8 mouse cellular contexts compared by ENCODE assay signal in genomic region chr11:61577991-61578390, GRCm38 (mm10). TPM values are rescaled to one million over a fixed set of nuclear protein-coding genes. Genes with fewer than 3 reads are reported as not detected.
DNase-seq lines count a peak whose midpoint lies in the region; ATAC-seq and TF ChIP-seq lines count a peak whose summit lies in the region.

No protein-coding gene starts in this region.

- no peak for TF ChIP-seq EP300 in lung, postnatal 0 days (IDR thresholded peaks at IDR 0.05)

- no peak for ATAC-seq in lung, postnatal 0 days
- no peak for ATAC-seq in liver, embryonic 13.5 days (ENCODE audit: low read depth)
- ATAC-seq in activated CD4-positive, CD25-positive, alpha-beta regulatory T cell, adult 4 months: no peak

- DNase-seq in cerebellum, adult 2 months: no peak
- no peak for DNase-seq in cerebellum, adult 11-12 months
- no peak for DNase-seq in lung, postnatal 0 days (ENCODE audit: low spot score)
- DNase-seq in lung, postnatal 36 days: no peak
- no peak for DNase-seq in liver, embryonic 13.5 days
- DNase-seq in spleen, postnatal 10 days (ENCODE audit: low spot score in 2 of 2): no peak
- no peak for DNase-seq in cerebellum, postnatal 10 days

- H3K27ac ChIP-seq in cerebellum, adult 2 months (ENCODE audit: insufficient read depth, low read length): no peak overlapping the region; the same call in 1 of the 2 replicates
- H3K27ac ChIP-seq in lung, postnatal 0 days (ENCODE audit: low read length): peak overlapping the region; percentile 96; the same call in 1 of the 2 replicates
- H3K27ac ChIP-seq in liver, embryonic 13.5 days: no peak overlapping the region

- TF ChIP-seq CTCF in cerebellum, adult 2 months (IDR thresholded peaks at IDR 0.05; ENCODE audit: borderline replicate concordance, insufficient read depth, low read depth, low read length): no peak
- TF ChIP-seq CTCF in lung, postnatal 0 days (IDR thresholded peaks at IDR 0.05): no peak

- TF ChIP-seq POLR2A in cerebellum, adult 2 months (IDR thresholded peaks at IDR 0.05; ENCODE audit: borderline replicate concordance, insufficient read depth, low read length): no peak

- H3K27me3 ChIP-seq in cerebellum, adult 2 months (ENCODE audit: control insufficient read depth, insufficient read depth, low read length): no peaks in the 10 kb centered on the region
- no peaks in the 10 kb centered on the region for H3K27me3 ChIP-seq in lung, postnatal 0 days (replicated peaks; ENCODE audit: insufficient read depth, low read length)
- H3K27me3 ChIP-seq in liver, embryonic 13.5 days: peaks cover 58% of the 10 kb centered on the region

- H3K4me3 ChIP-seq in cerebellum, adult 2 months (replicated peaks; ENCODE audit: insufficient read depth, low read depth, low read length): peak overlapping the region; percentile 73
- H3K4me3 ChIP-seq in lung, postnatal 0 days (ENCODE audit: low read depth, low read length): peak overlapping the region; percentile 88
- H3K4me3 ChIP-seq in liver, embryonic 13.5 days (replicated peaks): 0 out of 2 replicates have a peak overlapping the region, but pooled peaks have one; percentile 65

- H3K36me3 ChIP-seq in lung, postnatal 0 days (ENCODE audit: insufficient read depth, low read length): no peaks in the 10 kb centered on the region
- no peaks in the 10 kb centered on the region for H3K36me3 ChIP-seq in liver, embryonic 13.5 days

- peaks cover 16% of the 10 kb centered on the region; the same call in 1 of the 2 replicates for H3K4me1 ChIP-seq in cerebellum, adult 2 months (ENCODE audit: control insufficient read depth, insufficient read depth, low read length)
- H3K4me1 ChIP-seq in lung, postnatal 0 days (ENCODE audit: insufficient read depth, low read depth, low read length): peaks cover 3% of the 10 kb centered on the region
- peaks cover 21% of the 10 kb centered on the region for H3K4me1 ChIP-seq in liver, embryonic 13.5 days (replicated peaks)

- no peaks in the 10 kb centered on the region for H3K9me3 ChIP-seq in lung, postnatal 0 days (ENCODE audit: low read length)
- H3K9me3 ChIP-seq in liver, embryonic 13.5 days (replicated peaks): no peaks in the 10 kb centered on the region

- 5% methylated on average over 5 of the region's 5 CpGs for WGBS in cerebellum, adult 2 months
- 10% methylated on average over 5 of the region's 5 CpGs for WGBS in lung, postnatal 0 days
- 15% methylated on average over 5 of the region's 5 CpGs for WGBS in liver, embryonic 13.5 days (ENCODE audit: insufficient replicate concordance)

- peak overlapping the region; percentile 94; the same call in 1 of the 2 replicates for H3K9ac ChIP-seq in lung, postnatal 0 days (replicated peaks; ENCODE audit: low read depth)
- H3K9ac ChIP-seq in liver, embryonic 13.5 days: no peak overlapping the region

- H3K4me2 ChIP-seq in lung, postnatal 0 days (replicated peaks; ENCODE audit: low read depth, low read length): peak overlapping the region; percentile 97
- H3K4me2 ChIP-seq in liver, embryonic 13.5 days: peak overlapping the region; percentile 85

RNA-seq across cellular contexts. Expression of gene Epn2, which starts 1.5 kb away (rescaled TPM):
- polyA plus RNA-seq in cerebellum, adult 2 months (2012; rRNA removed): 123 and 132 TPM in 2 replicates
- 41.0 and 47.7 TPM in 2 replicates for polyA plus RNA-seq in lung, postnatal 0 days (2015; fragmentation: Nextera tagmentation; extraction: Ambion mirVana)
- 2.5 and 3.1 TPM in 2 replicates for polyA plus RNA-seq in liver, embryonic 13.5 days (2015; fragmentation: Nextera tagmentation; extraction: Ambion mirVana)
- polyA plus RNA-seq in activated CD4-positive, CD25-positive, alpha-beta regulatory T cell, adult 4 months (2017; shearing (Covaris generic)): under 1 TPM; 0.33 to 0.40 TPM

Comparison
In these comparisons a context has a peak if more than half of its experiments do, and no peak if none do; other contexts are left out.
1. RNA of gene Epn2, which starts 1.5 kb away (polyA plus RNA-seq): 123 to 132 TPM in cerebellum, adult 2 months and 41.0 to 47.7 TPM in lung, postnatal 0 days; 2.5 to 3.1 TPM in liver, embryonic 13.5 days and 0.33 to 0.40 TPM in activated CD4-positive, CD25-positive, alpha-beta regulatory T cell, adult 4 months; every median in the first group is over 10 times any median in the second.
2. Peak in every context shown above with its lines, with median percentiles within 50 percentile points of each other: H3K4me3 ChIP-seq.